Mouse (Mus musculus): ENCODE data around the gene Tet3.

The Tet3 gene

DNA sequence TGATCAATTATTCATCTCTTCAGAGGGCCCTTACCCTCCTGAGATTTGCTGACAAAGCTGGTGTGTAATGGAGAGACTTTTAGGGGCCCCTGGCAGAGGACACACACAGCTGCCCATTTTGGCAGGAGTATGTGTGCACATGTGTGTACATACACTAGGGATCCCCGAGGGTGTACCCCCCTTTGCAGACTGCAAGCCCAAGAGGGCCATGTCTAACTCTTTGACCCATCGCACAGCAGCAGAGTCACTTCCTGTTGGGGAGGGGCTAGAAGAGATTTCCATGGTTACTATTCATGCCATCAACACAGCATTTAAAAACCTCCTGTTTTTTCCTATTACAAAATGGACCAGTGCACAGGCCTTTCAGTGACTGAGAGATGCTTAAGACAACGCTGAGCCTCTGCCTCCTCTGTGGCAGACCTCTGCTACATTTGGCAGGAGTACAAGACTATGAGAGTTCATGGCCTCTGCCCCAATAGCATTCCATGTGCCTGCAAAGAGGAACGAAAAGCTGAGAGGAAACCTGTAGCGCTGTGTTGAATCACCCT is 46.0 kb downstream of the Tet3 start:
- DNase-seq: peak in 1 of 2 experiments; percentile 35

DNA sequence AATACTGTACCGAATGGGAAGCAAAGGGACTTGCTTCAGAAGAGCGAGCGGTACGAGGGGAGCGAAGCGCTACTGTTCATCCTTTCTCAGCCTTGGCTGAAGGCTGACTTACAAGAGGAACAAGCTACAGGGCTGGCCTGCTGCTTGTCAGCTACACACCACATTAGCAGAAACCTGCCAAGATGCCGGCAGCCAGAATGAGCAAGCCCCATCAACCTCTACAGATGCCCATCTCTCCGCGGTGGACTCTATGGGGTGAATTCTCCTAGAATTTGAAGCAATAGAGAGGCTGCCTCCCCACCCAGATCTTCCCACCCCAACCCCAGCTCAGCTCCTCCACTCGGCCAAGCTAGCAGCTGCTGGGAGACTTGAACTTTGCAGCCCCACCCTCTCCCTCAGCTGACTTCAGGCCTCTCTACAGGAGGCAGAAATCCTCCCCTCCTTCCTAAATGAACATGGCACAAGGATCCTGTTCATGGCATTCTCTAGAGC is 46.5 kb downstream of the Tet3 start:
- no peak for DNase-seq

DNA sequence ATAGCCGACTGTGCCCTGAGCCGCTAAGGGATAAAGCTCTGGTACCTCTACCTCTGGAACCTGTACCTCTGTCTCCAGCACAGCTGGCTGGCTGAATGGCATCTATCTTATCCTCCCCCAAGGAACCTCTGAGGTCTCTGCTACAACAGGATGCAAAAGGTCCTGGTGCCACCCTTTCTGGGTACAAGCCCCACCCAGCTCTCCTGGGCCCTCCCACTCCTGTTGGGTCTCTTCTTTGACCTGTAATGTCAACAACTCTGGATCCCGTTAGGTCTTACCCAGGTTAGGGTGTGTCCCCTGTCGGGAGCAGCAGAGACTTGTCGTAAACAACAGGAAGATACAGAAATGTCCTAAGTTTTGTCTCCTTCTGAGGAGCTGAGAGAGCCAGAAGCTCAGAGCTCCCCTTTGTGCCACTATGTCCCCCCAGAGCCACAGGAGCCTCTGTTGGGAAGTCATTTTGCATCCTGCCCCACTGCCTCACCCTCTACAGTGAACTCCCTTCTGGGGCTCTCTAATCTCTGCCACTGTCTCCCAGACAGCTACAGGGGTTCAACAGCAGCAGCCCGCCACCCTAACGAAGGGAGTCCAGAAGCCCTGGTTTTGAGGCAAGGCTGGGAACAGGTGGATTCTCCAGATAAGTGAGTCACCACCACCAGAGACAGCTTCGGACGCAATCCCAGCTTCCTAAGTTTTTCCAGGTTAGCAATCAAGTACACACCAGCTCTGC is 47.1 kb downstream of the Tet3 start:
- DNase-seq: no peak

DNA sequence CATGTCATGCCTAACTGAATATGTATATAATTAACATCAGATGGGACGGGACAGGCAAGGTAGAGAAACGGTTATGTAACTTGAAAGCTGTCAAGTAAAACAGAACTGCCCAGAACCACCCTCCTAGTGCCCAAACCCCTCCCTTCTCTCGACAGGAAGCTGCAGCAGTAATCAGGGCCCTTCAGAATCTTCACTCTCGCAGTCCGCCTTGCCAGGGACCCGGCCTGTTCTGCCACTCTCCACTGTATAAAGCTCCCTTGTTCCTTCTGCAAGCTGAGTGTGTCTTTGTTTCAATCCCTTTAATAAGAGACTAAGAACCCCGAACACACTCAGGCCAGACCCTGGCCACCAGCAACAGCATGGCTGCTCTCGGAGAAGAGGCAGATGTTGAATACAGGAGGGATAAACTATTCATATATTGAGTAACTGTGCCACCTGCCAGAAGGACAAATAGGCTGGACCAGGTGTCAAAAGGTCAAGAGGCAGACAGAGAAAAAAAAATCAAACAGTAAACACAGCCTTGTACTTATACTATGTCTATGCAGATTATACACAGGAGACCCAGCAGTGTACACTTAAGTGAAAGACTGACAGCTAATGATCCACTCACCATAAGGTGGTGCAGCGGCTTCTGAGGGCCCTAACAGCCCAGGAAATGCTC is 48.7 kb downstream of the Tet3 start:
- DNase-seq: peak; percentile 48 to 67

DNA sequence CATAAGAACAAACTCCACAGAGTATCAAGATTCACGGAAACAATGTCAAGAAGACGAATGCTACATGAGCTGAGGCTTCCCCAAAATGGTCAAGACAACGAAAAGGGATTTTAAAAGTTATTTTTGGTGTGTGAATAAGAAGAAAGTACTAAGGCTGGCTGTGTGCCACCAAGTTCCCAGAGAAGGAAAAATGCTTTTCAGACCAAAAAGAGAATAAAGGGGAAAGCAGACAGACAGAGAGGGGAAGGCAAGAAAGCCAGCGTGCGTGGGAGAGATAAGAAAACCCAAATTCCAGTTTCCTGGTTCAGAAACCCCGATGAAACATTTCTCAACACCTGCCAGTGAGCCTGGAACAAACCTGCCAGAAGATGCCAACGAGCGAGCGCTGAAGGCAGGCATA is 50.4 kb downstream of the Tet3 start:
- DNase-seq: no peak

DNA sequence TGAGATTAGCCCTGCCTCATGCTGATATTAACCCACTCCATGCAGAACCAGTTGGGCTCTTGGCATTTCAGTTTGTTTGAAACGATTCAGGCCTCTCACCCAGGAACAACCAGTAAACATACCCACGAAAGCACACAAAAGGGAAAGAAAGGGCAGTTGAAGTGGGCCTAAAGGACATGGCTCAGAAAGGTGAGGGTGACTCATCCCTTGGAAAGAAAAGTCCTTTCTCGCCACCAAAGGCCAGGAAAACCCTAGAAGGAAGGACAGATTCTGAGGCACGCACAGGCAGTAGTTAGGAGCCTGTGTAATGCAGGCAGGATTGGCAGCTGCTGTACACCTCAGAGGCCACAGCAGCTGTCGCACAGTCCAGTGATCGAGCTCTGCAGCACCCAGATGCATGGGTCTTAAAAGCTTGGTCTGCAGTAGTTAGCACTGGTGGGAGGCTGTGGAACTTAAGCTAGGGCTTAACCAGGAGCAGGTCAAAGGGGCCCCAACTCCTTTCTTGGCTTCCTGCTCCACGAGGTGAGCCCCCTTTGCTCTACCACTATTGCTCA is 53.3 kb downstream of the Tet3 start:
- DNase-seq: no peak

DNA sequence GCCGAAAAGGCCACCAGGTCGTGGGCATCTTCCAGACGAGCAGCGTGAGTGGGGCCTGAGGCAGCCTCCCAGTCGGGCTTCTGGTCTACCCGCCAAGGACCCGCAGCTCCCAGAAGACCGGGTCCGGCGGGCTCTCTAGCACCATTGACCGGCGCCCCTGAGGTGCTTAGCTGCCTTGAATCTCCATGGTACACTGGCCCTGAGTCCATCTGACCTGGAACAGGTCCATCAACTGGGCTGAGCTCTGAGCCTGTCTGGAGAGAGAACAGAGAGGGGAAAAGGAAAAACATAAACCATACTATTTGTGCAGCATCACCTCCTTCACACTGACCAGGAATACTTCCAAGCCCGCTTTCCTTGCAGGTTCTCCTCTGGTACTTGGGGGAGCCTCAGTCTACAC is 54.3 kb downstream of the Tet3 start:
- DNase-seq: no peak

DNA sequence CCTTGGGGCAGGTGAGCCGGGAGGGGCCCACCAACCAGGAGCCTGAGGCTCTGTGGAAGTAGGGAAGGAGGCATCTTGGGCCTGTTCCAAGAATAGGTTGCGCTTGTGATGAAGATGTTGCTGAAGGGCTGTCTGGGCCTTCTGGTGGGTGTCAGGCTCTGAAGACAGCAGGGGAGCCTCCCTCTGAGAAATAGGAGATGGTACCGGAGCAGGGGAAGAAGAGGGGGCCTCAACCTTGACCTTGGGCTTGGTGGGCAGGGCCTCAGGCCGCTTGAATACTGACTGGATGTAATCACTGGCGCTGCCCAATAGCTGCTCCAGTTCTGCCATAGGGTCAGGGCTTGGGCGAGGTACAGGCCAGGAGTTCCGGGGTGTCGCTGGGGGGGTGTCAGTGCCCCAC is 55.4 kb downstream of the Tet3 start:
- no peak for DNase-seq

DNA sequence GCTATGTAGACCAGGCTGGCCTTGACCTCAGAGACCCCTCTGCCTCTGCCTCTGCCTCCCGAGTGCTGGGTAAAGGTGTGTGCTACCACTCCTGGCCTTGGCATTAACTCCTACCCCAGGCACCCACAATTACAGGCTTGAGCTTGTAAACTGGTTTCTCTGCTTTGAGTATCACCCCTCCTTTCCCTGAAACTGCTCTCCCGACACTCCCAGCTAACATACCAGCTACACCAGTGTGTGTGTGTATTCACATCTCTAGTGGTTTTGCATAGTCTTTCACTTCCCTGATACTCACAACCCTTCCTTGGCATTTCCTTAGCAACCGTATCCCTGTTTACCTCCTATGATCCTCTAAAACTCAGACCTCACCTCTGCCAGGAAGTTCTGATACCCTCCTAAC is 59.1 kb downstream of the Tet3 start:
- DNase-seq: peak; percentile 20 to 58

DNA sequence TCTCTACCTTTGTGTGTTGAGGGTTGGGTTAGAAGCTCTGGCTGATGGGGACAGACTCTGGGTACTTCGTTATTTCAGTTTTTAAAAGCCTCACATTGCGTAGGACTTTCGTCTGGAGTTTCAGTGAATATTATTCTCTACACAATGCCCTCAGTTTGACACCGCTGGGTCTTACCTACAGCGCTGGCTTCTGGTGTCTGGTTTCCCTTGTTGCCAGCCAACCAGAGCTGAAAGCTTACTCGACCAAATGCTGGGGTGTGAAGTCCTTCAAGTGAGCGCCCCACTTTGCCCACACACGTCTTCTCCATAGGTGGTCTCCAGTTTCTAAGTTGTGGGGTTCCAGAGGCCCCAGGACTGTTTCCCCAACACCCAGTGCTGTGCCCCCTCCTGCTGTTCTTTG is 61.2 kb downstream of the Tet3 start:
- no peak for DNase-seq

DNA sequence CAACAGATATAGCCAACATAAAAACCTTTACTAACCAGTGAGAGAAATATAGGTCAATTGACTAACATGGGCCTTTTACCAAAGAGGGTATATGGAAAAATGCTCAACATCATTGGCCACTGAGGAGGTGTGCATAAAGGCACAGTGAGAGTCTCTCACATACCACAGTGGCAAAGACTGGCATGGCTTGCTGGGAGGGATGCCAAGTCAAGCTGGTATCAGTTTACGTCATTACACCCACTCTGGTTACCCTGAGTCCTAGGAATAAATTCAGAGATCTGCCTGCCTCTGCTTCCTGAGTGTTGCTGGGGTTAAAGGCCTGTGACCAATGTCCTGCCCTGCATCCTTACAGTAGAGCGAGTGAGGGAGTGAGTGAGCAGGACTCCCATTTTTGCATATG is 62.2 kb downstream of the Tet3 start:
- peak in 1 of 2 experiments; percentile 21 for DNase-seq

DNA sequence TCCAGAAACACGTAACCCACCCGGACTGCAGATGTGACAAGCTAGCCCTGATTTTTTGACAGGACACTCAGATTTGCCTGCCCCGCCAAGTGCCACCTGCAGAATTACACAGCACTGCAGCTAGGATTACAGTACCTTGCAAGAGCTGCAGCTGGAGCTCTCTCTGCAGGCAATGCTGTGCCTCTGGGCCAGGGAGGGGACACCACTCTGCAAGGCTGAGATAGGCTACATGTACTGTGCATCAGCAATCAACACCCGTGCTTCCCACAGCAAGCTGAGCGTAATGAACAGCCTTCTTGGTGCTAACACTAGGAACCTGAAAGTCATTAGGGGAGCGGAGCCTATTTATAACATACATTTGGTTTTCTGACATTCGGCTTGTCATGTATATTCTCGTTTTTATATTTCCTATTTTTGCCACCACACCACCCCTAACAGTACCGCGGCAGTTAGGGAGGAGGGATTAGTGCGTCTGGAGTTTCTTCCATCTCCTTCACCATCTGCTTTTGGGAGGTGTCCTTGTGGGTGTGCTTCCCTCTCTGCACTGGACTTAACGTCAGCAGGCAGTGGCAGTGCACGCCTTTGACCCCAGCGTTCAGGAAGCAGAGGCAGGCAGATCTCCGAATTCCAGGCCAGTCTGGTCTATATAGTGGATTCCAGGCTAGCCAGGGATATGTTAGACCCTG is 63.2 kb downstream of the Tet3 start:
- DNase-seq: no peak

DNA sequence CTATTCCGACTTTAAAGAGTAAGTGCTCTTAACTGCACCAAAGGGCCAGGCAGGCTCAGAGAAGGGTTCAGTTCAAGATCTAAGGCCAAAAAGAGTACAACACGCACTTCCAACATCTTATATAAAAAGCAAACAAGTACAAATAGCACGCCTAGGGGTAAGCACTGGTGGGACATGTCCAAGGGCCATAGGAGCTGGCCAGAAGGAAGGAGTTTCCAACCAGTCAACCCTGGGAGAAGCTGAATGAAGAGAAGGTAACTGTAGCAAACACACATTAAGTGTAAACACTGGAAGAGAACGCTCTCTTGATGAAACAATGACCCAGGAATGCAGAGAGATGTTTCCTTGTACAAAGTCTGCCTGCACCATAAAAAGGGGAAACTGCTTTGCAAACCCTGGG is 64.8 kb downstream of the Tet3 start:
- DNase-seq: peak in 1 of 2 experiments; percentile 36

DNA sequence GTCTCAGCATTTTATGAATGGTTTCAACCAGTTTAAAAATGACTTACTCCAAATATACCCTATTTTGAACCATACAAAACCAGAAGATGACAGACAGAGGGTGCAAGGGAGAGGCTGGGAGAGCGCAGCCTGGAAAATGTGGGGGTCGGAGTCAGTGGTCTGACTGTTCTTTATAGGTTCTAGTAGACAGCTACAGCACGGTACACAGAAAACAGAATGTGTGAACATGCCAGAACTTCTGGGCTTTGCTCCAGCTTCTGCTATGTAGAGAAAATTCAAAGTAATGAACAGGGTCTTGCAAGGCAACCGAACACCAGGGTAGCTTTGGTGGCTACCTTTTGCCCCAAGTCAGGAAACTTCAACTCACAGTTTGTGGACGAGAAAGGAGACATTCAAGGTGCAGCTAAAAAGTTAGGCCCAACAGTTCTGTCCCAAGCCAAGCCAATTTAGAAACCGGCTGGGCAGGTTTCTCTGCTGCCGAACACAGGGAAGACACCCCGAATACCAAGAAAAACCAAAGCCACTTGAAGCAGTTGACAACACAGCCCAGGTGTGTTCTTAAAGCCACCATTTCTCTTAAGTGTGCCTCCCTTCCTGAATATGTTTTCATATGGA is 66.6 kb downstream of the Tet3 start:
- DNase-seq: peak; percentile 70 to 80

DNA sequence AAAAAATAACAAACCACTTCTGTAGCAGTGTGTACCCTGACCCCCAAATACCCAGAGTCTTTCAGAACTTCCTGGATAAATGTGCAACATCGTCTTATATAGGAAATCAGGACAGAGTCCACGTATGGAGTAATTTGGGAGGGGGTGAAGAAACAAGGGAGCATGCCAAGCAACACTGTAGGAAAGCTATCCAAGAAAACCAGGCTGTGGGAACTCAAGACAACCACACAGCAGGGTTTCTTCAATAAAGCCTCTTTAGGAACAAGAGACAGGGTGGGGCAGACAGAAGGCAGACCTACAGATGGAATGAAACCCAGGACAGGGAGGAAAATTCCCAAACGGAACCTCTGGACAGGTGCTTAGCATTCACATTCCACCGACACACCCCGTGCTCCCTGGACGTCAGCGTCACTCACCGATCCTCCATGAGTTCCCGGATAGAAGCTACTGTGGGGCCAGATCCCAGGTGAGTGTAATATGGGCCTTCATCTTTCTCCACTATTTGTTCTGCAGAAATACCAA is 73.3 kb downstream of the Tet3 start:
- no peak for DNase-seq

DNA sequence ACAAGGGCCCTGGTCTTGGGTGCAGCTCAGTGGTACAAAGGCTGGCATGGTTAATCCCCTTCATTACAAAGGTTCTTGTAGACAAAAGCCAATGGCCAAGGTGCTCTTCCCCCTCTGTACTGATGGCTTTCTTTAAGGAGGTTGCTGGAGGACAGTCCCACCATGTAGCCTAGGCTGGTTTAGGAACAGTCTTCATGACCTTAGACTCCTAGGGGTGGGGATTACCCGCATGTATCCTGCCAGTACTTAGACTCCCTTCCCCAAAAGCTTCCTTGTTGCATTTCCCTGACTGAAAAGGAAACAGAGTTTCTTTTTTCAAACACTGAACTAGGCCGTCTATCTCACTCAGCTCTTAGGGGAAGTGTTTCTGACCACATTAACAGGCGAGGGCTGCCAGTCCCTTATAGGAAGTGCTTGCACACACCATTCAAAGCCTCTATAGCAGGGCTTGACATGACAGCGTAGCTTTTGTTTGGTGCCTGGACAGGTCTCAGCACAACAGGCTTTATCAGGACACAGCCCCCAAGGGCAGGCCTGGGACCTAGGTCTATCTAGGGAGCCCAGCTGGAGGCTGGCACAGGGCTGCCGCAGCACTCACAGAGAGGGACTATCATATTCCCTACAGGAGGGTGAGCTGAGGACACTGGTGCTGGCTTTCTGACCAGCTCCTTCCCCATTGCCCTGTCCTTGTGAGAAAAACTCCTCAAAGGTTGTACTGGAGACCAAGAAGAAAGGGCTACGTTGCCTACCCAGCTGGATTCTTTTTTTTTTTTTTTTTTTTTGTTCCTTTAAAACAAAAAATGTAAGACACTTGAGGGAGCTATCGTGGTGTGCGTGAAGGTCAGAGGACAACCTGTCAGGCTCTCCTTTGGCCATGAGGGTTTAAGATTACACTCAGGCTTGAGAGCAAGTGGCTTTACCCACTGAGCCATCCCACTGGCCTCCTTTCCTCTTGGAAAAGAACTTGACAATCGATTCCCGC is 77.1 kb downstream of the Tet3 start:
- peak in 1 of 2 experiments; percentile 14 for DNase-seq

DNA sequence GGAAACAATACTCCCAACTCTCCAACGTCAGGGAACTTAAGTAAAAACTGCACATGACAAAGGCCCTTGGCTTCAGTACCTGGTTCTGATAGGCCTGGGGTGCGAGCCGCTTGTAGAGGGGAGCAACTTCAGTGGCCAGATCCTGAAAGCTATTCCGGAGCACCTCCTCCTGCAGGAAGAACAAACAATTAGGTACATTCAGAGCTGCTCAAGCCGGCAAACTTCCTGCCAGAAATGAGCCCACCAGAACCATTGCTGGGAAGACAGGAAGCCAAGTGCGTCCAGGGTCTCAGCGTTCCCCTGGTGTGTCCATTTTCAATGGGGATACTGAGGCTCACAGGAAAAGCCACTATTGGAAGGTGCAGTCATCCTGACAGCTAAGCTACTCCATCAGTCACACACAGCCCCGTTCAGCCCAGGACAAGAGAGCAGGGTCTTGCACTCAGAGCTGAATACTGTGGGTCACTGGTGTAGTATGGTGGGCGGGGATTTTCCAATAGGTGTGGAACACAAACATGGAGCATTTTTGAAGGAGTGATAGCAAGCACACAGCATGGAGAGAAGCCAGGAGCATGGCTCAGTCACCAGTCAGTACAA is 85.1 kb downstream of the Tet3 start:
- DNase-seq: no peak

DNA sequence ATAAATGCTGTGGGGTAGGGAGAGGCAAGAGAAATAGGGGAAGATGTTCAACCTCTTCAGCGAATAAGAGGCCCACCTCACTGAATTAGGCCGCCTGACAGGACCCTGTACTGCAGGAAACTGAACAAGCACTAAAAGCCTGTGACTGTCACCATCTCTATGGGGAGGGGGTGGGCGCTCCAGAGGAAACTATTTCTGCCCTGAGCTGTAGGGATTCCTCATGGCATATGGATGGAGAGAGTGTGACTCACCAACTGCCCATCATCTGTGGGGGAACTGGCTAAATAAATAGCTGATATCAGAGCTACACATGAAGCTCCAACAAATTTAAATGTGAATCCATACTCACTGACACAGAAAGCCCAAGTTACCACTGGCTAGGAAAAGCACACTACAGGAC is 87.5 kb downstream of the Tet3 start:
- no peak for DNase-seq

DNA sequence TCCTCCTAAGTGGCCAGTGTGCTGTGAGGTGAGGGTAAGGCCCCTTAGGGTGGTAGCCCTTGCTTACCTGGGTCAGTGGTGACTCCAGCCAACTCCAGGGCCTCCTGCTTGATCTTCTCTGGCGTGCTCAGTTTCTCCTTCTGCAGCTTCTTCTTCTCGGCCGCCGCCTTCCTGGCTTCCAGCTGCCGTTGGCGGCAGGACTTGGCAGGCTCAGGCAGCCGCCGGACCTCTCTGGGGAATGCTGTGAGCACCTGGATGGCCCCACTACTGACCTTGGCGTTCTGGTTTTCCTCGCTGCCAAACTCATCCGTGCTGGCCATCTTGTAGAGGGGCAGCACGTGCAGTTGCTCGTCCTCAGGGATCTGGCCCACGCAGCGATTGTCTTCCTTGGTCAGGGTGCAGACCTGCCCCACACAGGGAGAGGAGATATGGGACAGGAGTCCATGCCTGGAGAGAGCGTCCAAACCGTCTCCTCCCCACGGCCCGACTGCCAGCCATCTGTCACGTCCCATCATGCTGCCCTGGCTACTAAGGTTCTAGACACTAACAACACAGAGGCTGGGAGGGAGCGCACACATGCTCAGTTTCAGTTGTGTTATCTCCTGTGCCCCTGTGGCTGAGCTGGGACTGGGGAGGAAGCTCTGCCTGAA is 88.4 kb downstream of the Tet3 start:
- DNase-seq: no peak

DNA sequence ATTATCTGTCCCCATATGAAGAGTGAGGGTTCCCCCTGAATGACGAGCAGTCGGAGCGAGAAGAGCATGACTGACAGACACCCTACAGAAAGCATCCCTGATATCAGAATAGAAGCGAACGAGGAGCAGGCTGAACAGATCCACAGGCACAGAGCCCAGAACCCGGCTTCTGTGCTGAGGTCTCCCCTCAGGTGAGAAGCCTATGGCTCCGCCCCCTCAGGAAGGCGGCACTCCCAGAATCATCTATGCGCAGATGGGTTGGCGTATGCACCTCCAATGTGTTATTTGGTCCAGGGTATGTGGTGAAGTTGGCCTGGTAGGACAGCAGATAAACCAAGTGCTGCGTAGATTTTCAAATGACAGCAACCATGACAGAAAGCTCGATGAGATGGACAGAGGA is 95.8 kb downstream of the Tet3 start:
- DNase-seq: no peak

Measured in lung, adult 18-20 months (tissue).